Mouse (Mus musculus): ENCODE data around the gene Omt2b. TPM values are rescaled to one million over a fixed set of nuclear protein-coding genes. Genes with fewer than 3 reads are reported as not detected.
A peak's percentile ranks its signal among the peaks of the same experiment; 100 is the strongest.
"Not testable (repeated sequence)": the region's sequence is repeated elsewhere in the genome, so short reads cannot be mapped to it uniquely, and the experiment has no call there.

The Omt2b gene
- polyA plus RNA-seq (2015; fragmentation: Nextera tagmentation; extraction: Ambion mirVana): not detected in 2 replicates

DNA sequence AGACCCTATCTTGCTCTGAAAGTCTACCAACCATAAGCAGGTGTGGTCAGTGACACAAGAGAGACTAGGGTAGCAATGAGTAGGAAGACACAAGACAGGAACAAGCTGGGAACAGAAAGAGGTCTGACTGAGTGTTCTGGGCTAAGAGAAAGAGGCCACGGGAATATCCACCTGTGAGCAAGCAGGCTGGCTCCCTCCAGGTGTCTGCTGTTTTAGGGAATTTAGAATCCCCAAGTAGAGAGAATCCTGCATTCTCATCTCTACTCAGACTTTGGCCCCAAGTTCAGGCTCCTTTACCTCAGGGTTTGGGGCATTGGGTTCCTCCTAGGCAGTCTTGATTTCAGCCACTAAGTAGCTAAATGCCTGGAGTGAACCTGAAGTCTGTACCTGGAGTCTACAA lies at the start of gene Omt2b:
TSS of gene Omt2b (plus strand) at position 301 of the 400 bp plus-strand sequence.
- not testable (repeated sequence) for H3K4me3 ChIP-seq (ENCODE audit: low read depth, low read length); DNase-seq; H3K27me3 ChIP-seq (ENCODE audit: insufficient read depth, low read length); H3K27ac ChIP-seq (ENCODE audit: low read depth); H3K4me2 ChIP-seq (ENCODE audit: low read depth, low read length); H3K9ac ChIP-seq (replicated peaks); H3K4me1 ChIP-seq (ENCODE audit: insufficient read depth); H3K9me3 ChIP-seq (ENCODE audit: low read length); H3K36me3 ChIP-seq (replicated peaks; ENCODE audit: insufficient read depth, low read length); ATAC-seq
- 58% methylated on average over 1 of the region's 1 CpGs for WGBS (ENCODE audit: insufficient replicate concordance)

DNA sequence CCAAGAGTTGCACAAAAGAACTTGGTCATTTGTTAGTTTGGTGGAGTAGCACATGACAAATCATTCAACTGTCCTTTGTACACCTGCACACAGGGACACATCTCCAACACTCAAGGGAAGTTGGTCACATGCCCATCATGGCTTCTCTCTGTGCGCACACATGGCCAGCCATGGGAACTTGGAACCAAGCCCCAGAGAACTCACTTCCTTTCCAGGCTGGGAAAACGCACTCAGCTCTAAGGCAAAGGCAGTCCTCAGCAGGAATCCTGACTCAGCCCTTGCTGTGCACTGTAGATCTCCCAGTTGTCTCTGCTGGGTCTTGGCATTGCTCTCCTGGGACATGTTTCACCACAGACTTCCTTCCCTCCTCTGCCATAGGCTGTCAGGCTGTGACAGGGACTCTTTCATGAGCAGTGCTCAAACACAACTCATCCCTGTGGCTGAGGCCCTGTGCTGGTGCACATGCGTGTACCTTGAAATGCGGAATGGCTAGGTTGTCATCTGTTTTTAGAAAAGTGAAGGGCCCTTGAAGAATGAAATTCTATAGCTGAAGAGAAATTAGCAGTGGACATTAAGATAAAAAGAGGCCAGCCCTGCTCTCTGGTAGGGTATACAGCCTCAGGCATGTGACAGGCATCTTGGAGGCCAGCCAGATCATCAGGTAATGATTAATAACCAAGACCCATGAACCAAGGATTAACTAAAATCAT lies 45.2 kb upstream of the Omt2b start:
- H3K4me3 ChIP-seq (ENCODE audit: low read depth, low read length); H3K4me1 ChIP-seq (ENCODE audit: insufficient read depth); H3K4me2 ChIP-seq (ENCODE audit: low read depth, low read length); H3K9ac ChIP-seq (replicated peaks); H3K36me3 ChIP-seq (replicated peaks; ENCODE audit: insufficient read depth, low read length); H3K9me3 ChIP-seq (ENCODE audit: low read length); H3K27me3 ChIP-seq (ENCODE audit: insufficient read depth, low read length); H3K27ac ChIP-seq (ENCODE audit: low read depth): not testable (repeated sequence)
- WGBS (ENCODE audit: insufficient replicate concordance): 77% methylated on average over 4 of the region's 4 CpGs
- peak; percentile 92 for ATAC-seq
- DNase-seq: peak; percentile 38

DNA sequence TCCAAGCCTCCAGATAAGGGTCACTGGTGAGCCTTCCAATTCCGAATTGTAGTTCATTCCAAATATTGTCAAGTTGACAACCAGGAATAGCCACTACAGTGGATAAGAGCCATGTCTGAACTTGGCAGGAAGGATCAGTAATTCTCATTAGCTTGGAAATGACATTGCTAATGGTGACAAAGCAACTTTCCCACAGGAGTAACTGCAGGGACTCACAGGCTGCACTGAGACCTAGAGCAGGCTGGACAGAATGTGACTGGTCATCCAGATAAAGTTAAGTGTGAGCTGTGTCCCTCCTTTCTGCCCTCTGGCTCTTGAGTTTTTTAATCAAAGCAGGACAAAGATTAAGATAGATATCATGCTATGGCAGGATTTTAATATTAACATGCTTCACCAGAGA lies 38.3 kb upstream of the Omt2b start:
- H3K9me3 ChIP-seq (ENCODE audit: low read length); H3K27me3 ChIP-seq (ENCODE audit: insufficient read depth, low read length); H3K4me1 ChIP-seq (ENCODE audit: insufficient read depth); H3K9ac ChIP-seq (replicated peaks); H3K4me3 ChIP-seq (ENCODE audit: low read depth, low read length); H3K36me3 ChIP-seq (replicated peaks; ENCODE audit: insufficient read depth, low read length); ATAC-seq; H3K27ac ChIP-seq (ENCODE audit: low read depth); H3K4me2 ChIP-seq (ENCODE audit: low read depth, low read length); DNase-seq: not testable (repeated sequence)
- 67% methylated on average over 1 of the region's 1 CpGs for WGBS (ENCODE audit: insufficient replicate concordance)

DNA sequence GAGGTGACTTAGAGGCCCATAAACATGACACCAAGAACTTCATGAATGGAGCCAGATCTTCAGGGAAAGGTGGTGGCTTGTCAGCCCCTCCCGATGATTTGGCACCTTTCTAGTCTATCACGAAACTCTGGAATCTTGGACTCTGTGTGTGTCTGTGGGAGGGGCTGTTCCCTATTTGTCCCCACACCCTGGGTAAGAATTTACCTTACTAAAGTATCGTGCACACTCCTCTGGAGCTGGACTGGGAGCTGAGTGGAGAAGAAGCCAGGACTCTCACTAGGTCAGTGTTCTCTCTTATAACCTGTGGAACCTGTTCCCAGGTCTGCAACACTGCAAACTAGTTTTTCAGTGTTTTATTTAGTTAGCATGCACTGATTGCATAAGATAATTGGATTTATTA lies 37.7 kb upstream of the Omt2b start, which contains the start of gene Gm10639:
TSS of gene Gm10639 (plus strand) at position 201 of the 400 bp plus-strand sequence.
- not testable (repeated sequence) for H3K27ac ChIP-seq (ENCODE audit: low read depth); H3K4me1 ChIP-seq (ENCODE audit: insufficient read depth); H3K9ac ChIP-seq (replicated peaks); H3K27me3 ChIP-seq (ENCODE audit: insufficient read depth, low read length); H3K4me2 ChIP-seq (ENCODE audit: low read depth, low read length); DNase-seq; H3K36me3 ChIP-seq (replicated peaks; ENCODE audit: insufficient read depth, low read length); H3K4me3 ChIP-seq (ENCODE audit: low read depth, low read length); H3K9me3 ChIP-seq (ENCODE audit: low read length); ATAC-seq
- 44% methylated on average over 2 of the region's 3 CpGs for WGBS (ENCODE audit: insufficient replicate concordance)

DNA sequence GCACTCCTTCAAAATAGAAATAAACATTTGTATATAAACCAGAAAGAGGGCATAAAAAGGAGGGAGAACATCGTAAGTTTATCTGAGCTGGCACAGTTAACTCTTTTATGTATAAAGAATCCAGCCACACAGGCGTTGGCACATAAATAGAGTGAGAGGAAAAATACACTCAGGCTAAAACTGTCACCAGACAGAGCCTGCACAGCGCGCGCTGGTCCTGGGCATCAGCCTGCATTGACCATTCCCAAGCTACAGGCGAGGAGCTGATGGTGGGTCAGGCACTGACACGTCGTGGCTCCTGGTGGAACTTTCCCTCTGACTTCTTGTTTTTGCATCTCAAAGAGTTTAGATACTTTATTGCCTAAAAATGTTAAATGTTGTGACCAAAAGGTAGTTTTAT lies 34.9 kb upstream of the Omt2b start:
- 77% methylated on average over 7 of the region's 8 CpGs for WGBS (ENCODE audit: insufficient replicate concordance)
- not testable (repeated sequence) for H3K36me3 ChIP-seq (replicated peaks; ENCODE audit: insufficient read depth, low read length); H3K27ac ChIP-seq (ENCODE audit: low read depth); H3K4me3 ChIP-seq (ENCODE audit: low read depth, low read length); ATAC-seq; DNase-seq; H3K9ac ChIP-seq (replicated peaks); H3K4me2 ChIP-seq (ENCODE audit: low read depth, low read length); H3K27me3 ChIP-seq (ENCODE audit: insufficient read depth, low read length); H3K4me1 ChIP-seq (ENCODE audit: insufficient read depth); H3K9me3 ChIP-seq (ENCODE audit: low read length)

DNA sequence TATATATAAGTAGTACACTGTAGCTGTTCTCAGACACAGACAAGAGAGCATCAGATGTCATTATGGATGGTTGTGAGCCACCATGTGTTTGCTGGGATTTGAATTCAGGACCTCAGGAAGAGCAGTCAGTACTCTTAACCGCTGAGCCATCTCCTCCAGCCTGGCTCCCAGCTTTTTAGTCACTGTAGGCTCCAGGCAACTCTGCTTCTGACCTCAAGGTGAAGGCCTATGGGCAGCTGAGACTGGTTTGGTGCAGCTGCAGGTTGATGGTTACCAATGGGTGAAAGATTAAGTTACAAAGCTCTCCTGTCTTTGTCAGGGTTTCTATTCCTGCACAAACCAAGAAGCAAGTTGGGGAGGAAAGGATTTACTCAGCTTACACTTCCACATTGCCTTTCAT lies 33.7 kb upstream of the Omt2b start:
- DNase-seq; H3K4me1 ChIP-seq (ENCODE audit: insufficient read depth); H3K4me3 ChIP-seq (ENCODE audit: low read depth, low read length); ATAC-seq; H3K4me2 ChIP-seq (ENCODE audit: low read depth, low read length); H3K36me3 ChIP-seq (replicated peaks; ENCODE audit: insufficient read depth, low read length); H3K27me3 ChIP-seq (ENCODE audit: insufficient read depth, low read length); H3K9ac ChIP-seq (replicated peaks); H3K9me3 ChIP-seq (ENCODE audit: low read length); H3K27ac ChIP-seq (ENCODE audit: low read depth): not testable (repeated sequence)
- WGBS (ENCODE audit: insufficient replicate concordance): 71% methylated on average over 1 of the region's 1 CpGs

DNA sequence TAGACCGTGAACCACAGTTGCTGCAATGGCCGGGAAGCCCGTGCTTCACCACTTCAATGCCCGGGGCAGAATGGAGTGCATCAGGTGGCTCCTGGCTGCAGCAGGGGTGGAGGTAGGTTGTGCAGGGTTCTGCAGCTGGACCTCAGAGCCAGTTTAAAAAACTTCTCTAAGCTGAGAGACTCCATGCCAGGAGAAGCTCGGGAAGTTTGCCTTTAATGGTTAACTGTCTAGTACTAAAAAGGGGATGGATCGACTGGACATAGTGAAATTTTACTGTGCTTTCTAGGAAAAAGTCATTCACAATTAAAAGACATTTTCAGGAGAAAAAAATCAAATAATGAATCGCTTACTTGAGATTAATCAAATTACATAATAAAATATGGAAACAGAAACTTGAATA lies 32.6 kb upstream of the Omt2b start:
- not testable (repeated sequence) for H3K9me3 ChIP-seq (ENCODE audit: low read length); H3K27me3 ChIP-seq (ENCODE audit: insufficient read depth, low read length); H3K9ac ChIP-seq (replicated peaks); H3K4me1 ChIP-seq (ENCODE audit: insufficient read depth); H3K4me3 ChIP-seq (ENCODE audit: low read depth, low read length); DNase-seq; H3K4me2 ChIP-seq (ENCODE audit: low read depth, low read length); ATAC-seq; H3K27ac ChIP-seq (ENCODE audit: low read depth); H3K36me3 ChIP-seq (replicated peaks; ENCODE audit: insufficient read depth, low read length)
- 56% methylated on average over 4 of the region's 7 CpGs for WGBS (ENCODE audit: insufficient replicate concordance)
